Mouse (Mus musculus) gastrocnemius, postnatal 4 days (tissue): ENCODE data around the gene Ces3a. TPM values are rescaled to one million over a fixed set of nuclear protein-coding genes. Genes with fewer than 3 reads are reported as not detected.
"Not testable (repeated sequence)": the region's sequence is repeated elsewhere in the genome, so short reads cannot be mapped to it uniquely, and the experiment has no call there.

Experiments
- DNase-seq, 2 experiments: peaks; one replicate each; pipeline ENCODE4 v3.0.0; 2021 to 2022; ENCODE audit warnings: low spot score in 2 of 2, mixed read lengths in 2 of 2
- total RNA-seq, 2 experiments: library from RNA; stranded (reverse); gene quantifications; 2 replicates each; pipeline ENCODE4 v1.2.3; 2021

Gene Ces3a
- total RNA-seq, 2 experiments from 2014 or later: 1.5 TPM; not detected in 1

GRCm38 (mm10) chr8:105093992-105094391, 45.6 kb downstream of the Ces3a start:
- no peak for DNase-seq

GRCm38 (mm10) chr8:105102101-105102785, 53.8 kb downstream of the Ces3a start:
- not testable (repeated sequence) for DNase-seq

GRCm38 (mm10) chr8:105103701-105104100, 55.3 kb downstream of the Ces3a start:
- DNase-seq: not testable (repeated sequence)

- DNase-seq: no peak
These were observed 55.8 kb downstream of the Ces3a start for GRCm38 (mm10) chr8:105104220-105104619.

Other genes with a start within 250 kb of the Ces3a start
- under 1 TPM; 0.10 to 0.18 TPM for gene Ces2b, start 217.0 kb upstream of the Ces3a start, total RNA-seq
- gene Ces2c, start 201.5 kb upstream of the Ces3a start, total RNA-seq: under 1 TPM; 0.13 to 0.17 TPM
- gene Ces2e, start 122.3 kb upstream of the Ces3a start, total RNA-seq: under 1 TPM in 1 of 2 experiments, not detected in 1; 0.18 TPM
- gene Ces2f, start 101.2 kb upstream of the Ces3a start, total RNA-seq: under 1 TPM in 1 of 2 experiments, not detected in 1; 0.05 TPM
- gene Ces2g, start 86.9 kb upstream of the Ces3a start, total RNA-seq: 1 to 10 TPM; 1.0 to 1.1 TPM
- gene Ces2h, start 47.7 kb upstream of the Ces3a start, total RNA-seq: not detected
- gene Ces3b, start 35.2 kb downstream of the Ces3a start, total RNA-seq: not detected
- not detected for gene Ces4a, start 83.2 kb downstream of the Ces3a start, total RNA-seq
- gene Cbfb, start 122.1 kb downstream of the Ces3a start, total RNA-seq: 10 to 100 TPM; 48.5 to 55.6 TPM
- gene D230025D16Rik, start 176.5 kb downstream of the Ces3a start, total RNA-seq: 10 to 100 TPM; 16.2 to 16.5 TPM
- gene B3gnt9, start 206.6 kb downstream of the Ces3a start, total RNA-seq: 10 to 100 TPM; 14.9 to 15.3 TPM
- gene Tradd, start 216.0 kb downstream of the Ces3a start, total RNA-seq: 10 to 100 TPM in 1 of 2 experiments, 1 to 10 TPM in 1; 6.6 to 10.2 TPM
- gene Fbxl8, start 216.0 kb downstream of the Ces3a start, total RNA-seq: 1 to 10 TPM; 2.2 to 2.7 TPM
- under 1 TPM; 0.21 to 0.29 TPM for gene Hsf4, start 221.2 kb downstream of the Ces3a start, total RNA-seq
- 10 to 100 TPM; 26.5 to 27.1 TPM for gene Nol3, start 227.5 kb downstream of the Ces3a start, total RNA-seq
- 1 to 10 TPM; 3.8 to 6.3 TPM for gene 4931428F04Rik, start 241.3 kb downstream of the Ces3a start, total RNA-seq
- gene Exoc3l, start 247.5 kb downstream of the Ces3a start, total RNA-seq: 1 to 10 TPM; 8.1 to 8.7 TPM
- gene E2f4, start 249.1 kb downstream of the Ces3a start, total RNA-seq: 10 to 100 TPM; 27.4 to 31.1 TPM